Mouse (Mus musculus) heart, embryonic 16.5 days (tissue): ENCODE data around the gene Fanci. TPM values are rescaled to one million over a fixed set of nuclear protein-coding genes. Genes with fewer than 3 reads are reported as not detected.

ENCODE experiments used
- ATAC-seq: fragments of 200-750 bp; cut with Nextera tagmentation; replicated peaks from 2 replicates; pipeline ENCODE4 v1.8.0; 2017; ENCODE audit warnings: moderate number of reproducible peaks; ENCODE audit not compliant: insufficient read depth, low FRiP score; ENCODE audit errors: extremely low read depth
- H3K27ac ChIP-seq: fragments of 300-500 bp; sonication (generic); 2 replicates; pipeline ENCODE4 v1.5.1; 2014; ENCODE audit warnings: mild to moderate bottlenecking, low read length, control low read depth, moderate library complexity
- H3K27me3 ChIP-seq: fragments of 300-500 bp; sonication (generic); 2 replicates; pipeline ENCODE4 v1.6.1; 2014; ENCODE audit warnings: low read length, mixed read lengths; ENCODE audit not compliant: control insufficient read depth, insufficient read depth
- H3K36me3 ChIP-seq: fragments of 300-500 bp; sonication (generic); 2 replicates; pipeline ENCODE4 v1.6.1; 2014; ENCODE audit not compliant: control insufficient read depth, insufficient read depth
- H3K4me1 ChIP-seq: fragments of 300-500 bp; sonication (generic); 2 replicates; pipeline ENCODE4 v1.6.1; 2014; ENCODE audit warnings: low read length, mixed read lengths; ENCODE audit not compliant: control insufficient read depth, insufficient read depth
- H3K4me2 ChIP-seq: fragments of 300-500 bp; sonication (generic); 2 replicates; pipeline ENCODE4 v1.6.1; 2014; ENCODE audit warnings: low read depth, mild to moderate bottlenecking, control low read depth, low read length
- H3K4me3 ChIP-seq: fragments of 300-500 bp; sonication (generic); 2 replicates; pipeline ENCODE4 v1.5.1; 2014; ENCODE audit warnings: mild to moderate bottlenecking, control low read depth, low read length
- H3K9ac ChIP-seq: fragments of 300-500 bp; sonication (generic); 2 replicates; pipeline ENCODE4 v1.6.1; 2014; ENCODE audit warnings: low read length, control low read depth
- H3K9me3 ChIP-seq: fragments of 300-500 bp; sonication (generic); replicated peaks from 2 replicates; pipeline ENCODE4 v1.6.1; 2016; ENCODE audit warnings: low read length; ENCODE audit not compliant: control insufficient read depth
- WGBS: fragments of 180-500 bp; shearing (Covaris S2); extraction: QIAGEN DNeasy Blood & Tissue Kit; methylation state at CpG from one replicate; pipeline ENCODE4 v1.1.7; 2014; 5-methylcytosine and 5-hydroxymethylcytosine counted together
- polyA plus RNA-seq: library from polyadenylated mRNA; unstranded; fragments of >200 nt; fragmentation: Nextera tagmentation; extraction: Ambion mirVana; gene quantifications from 2 replicates; pipeline ENCODE4 v1.2.1, GENCODE M21; 2015

The Fanci gene
- polyA plus RNA-seq, 1 experiment from 2014 or later = 8.8 TPM

- H3K9ac ChIP-seq = peak overlapping the region; percentile 83
- H3K27ac ChIP-seq = peak overlapping the region; percentile 87
- ATAC-seq = peak; percentile 47
- H3K4me3 ChIP-seq = peak overlapping the region; percentile 89
- H3K4me1 ChIP-seq = peaks cover 21% of the 10 kb centered on the region
- under 1% methylated on average over 45 of the region's 47 CpGs for WGBS
- no peaks in the 10 kb centered on the region for H3K9me3 ChIP-seq
- peak overlapping the region; percentile 96 for H3K4me2 ChIP-seq
- peaks cover 20% of the 10 kb centered on the region for H3K36me3 ChIP-seq
- no peaks in the 10 kb centered on the region for H3K27me3 ChIP-seq
Measured at GRCm38 (mm10) chr7:79465461-79466044, 73.8 kb downstream of the Fanci start.

- ATAC-seq = peak; percentile 97
Measured at GRCm38 (mm10) chr7:79466053-79466901, 74.5 kb downstream of the Fanci start, which contains the start of gene Polg. Polg (minus strand) TSS chr7:79466362.

GRCm38 (mm10) chr7:79467951-79468350 is 76.2 kb downstream of the Fanci start:
- 20% methylated on average over 2 of the region's 6 CpGs for WGBS
- H3K27ac ChIP-seq = no peak overlapping the region

More at GRCm38 (mm10) chr7:79466053-79466901, 74.5 kb downstream of the Fanci start, which contains the start of gene Polg:
- Histone ChIP-seq H3K4me2 (peak within 1 kb of the TSS; percentile 96), H3K9me3 (no peaks in the 10 kb centered on the region), H3K4me1 (peaks cover 21% of the 10 kb centered on the region), H3K27me3 (no peaks in the 10 kb centered on the region), H3K36me3 (peaks cover 12% of the 10 kb centered on the region), H3K27ac (peak within 1 kb of the TSS; percentile 87), H3K9ac (peak within 1 kb of the TSS; percentile 83), H3K4me3 (peak within 1 kb of the TSS; percentile 89)
- WGBS = under 1% methylated on average over 76 of the region's 76 CpGs

DNA sequence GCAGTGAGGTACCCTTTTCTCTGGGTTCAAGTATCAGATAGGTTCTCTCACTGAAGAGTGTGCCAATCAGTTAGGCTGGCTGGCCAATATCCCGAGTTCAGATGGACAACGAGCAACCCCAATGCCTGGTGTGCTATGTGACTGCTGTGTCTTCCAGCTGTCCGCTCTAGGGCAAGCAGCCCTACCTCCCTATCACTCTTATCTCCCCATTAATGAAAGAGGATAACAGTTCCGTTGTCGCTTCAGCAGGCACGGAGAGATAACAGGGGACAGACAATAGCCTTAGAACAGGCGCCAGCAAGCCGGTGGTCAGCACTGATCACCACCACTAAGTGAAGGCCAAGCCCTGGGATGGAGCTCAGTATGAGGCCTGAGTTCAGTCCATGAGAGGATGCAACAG is 77.3 kb downstream of the Fanci start:
- no peak for ATAC-seq
- Histone ChIP-seq H3K4me1 (peaks cover 16% of the 10 kb centered on the region), H3K27me3 (no peaks in the 10 kb centered on the region), H3K9ac (no peak overlapping the region), H3K9me3 (0 out of 2 replicates have a peak, but pooled peaks cover 2% of the 10 kb centered on the region), H3K36me3 (peaks cover 4% of the 10 kb centered on the region; the same call in 1 of the 2 replicates), H3K4me2 (no peak overlapping the region), H3K4me3 (no peak overlapping the region), H3K27ac (no peak overlapping the region)
- 28% methylated on average over 8 of the region's 8 CpGs for WGBS

More at GRCm38 (mm10) chr7:79467951-79468350, 76.2 kb downstream of the Fanci start:
- peak overlapping the region; percentile 22; the same call in 1 of the 2 replicates for H3K4me3 ChIP-seq
- 0 out of 2 replicates have a peak, but pooled peaks cover 2% of the 10 kb centered on the region for H3K9me3 ChIP-seq
- peaks cover 21% of the 10 kb centered on the region for H3K4me1 ChIP-seq
- no peak overlapping the region for H3K9ac ChIP-seq
- ATAC-seq = no peak
- peak overlapping the region; percentile 55 for H3K4me2 ChIP-seq
- no peaks in the 10 kb centered on the region for H3K27me3 ChIP-seq
- peaks cover 4% of the 10 kb centered on the region; the same call in 1 of the 2 replicates for H3K36me3 ChIP-seq

GRCm38 (mm10) chr7:79469766-79470165 is 78.0 kb downstream of the Fanci start:
- Histone ChIP-seq H3K4me1 (peaks cover 9% of the 10 kb centered on the region), H3K9me3 (0 out of 2 replicates have a peak, but pooled peaks cover 2% of the 10 kb centered on the region), H3K27me3 (no peaks in the 10 kb centered on the region), H3K36me3 (no peaks in the 10 kb centered on the region), H3K9ac (no peak overlapping the region), H3K4me3 (no peak overlapping the region), H3K27ac (no peak overlapping the region), H3K4me2 (no peak overlapping the region)
- ATAC-seq = no peak
- WGBS = 44% methylated on average over 5 of the region's 5 CpGs

DNA sequence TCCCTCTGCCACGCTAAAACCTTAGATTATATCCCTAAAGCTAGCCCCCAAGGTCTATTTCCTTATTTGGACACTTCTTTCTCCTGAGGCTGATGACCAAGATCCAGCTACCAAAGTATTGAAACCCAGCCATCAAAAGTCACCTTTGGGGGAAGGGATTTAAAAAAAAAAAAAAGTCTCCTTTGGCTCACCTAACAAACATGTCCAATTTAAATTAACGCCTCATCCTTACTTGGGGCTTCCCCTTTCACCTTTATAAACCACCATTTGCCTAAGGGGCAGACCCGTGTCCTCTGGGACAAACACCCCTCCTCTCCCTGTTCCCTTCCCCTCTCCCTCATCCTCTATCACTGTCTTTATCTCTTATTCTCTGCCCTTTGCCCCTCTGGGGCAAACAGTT is 79.0 kb downstream of the Fanci start:
- Histone ChIP-seq H3K4me1 (0 out of 2 replicates have a peak, but pooled peaks cover 6% of the 10 kb centered on the region), H3K36me3 (no peaks in the 10 kb centered on the region), H3K4me2 (no peak overlapping the region), H3K27me3 (no peaks in the 10 kb centered on the region), H3K9ac (no peak overlapping the region), H3K4me3 (no peak overlapping the region), H3K27ac (no peak overlapping the region), H3K9me3 (0 out of 2 replicates have a peak, but pooled peaks cover 2% of the 10 kb centered on the region)
- WGBS = 50% methylated on average over 3 of the region's 3 CpGs
- no peak for ATAC-seq

GRCm38 (mm10) chr7:79471436-79471835 is 79.7 kb downstream of the Fanci start:
- Histone ChIP-seq H3K4me2 (no peak overlapping the region), H3K27ac (no peak overlapping the region), H3K36me3 (no peaks in the 10 kb centered on the region), H3K27me3 (no peaks in the 10 kb centered on the region), H3K4me1 (0 out of 2 replicates have a peak, but pooled peaks cover 6% of the 10 kb centered on the region), H3K9ac (no peak overlapping the region), H3K9me3 (0 out of 2 replicates have a peak, but pooled peaks cover 2% of the 10 kb centered on the region), H3K4me3 (no peak overlapping the region)
- WGBS = 68% methylated on average over 7 of the region's 7 CpGs
- no peak for ATAC-seq

GRCm38 (mm10) chr7:79472792-79473191 is 81.1 kb downstream of the Fanci start:
- no peaks in the 10 kb centered on the region for H3K4me1 ChIP-seq
- H3K27ac ChIP-seq = no peak overlapping the region
- H3K4me2 ChIP-seq = no peak overlapping the region
- H3K9ac ChIP-seq = no peak overlapping the region
- H3K4me3 ChIP-seq = no peak overlapping the region
- 0 out of 2 replicates have a peak, but pooled peaks cover 2% of the 10 kb centered on the region for H3K9me3 ChIP-seq
- 56% methylated on average over 2 of the region's 2 CpGs for WGBS
- no peaks in the 10 kb centered on the region; the same call in 1 of the 2 replicates for H3K27me3 ChIP-seq
- ATAC-seq = no peak
- no peaks in the 10 kb centered on the region for H3K36me3 ChIP-seq
